Mouse (Mus musculus): ENCODE measurements around the gene Letmd1. TPM values are rescaled to one million over a fixed set of nuclear protein-coding genes. Genes with fewer than 3 reads are reported as not detected.
"Not testable (repeated sequence)": the region's sequence is repeated elsewhere in the genome, so short reads cannot be mapped to it uniquely, and the experiment has no call there.

Letmd1 gene
- polyA plus RNA-seq, 1 experiment from 2014 or later, result 21.5 TPM

DNA sequence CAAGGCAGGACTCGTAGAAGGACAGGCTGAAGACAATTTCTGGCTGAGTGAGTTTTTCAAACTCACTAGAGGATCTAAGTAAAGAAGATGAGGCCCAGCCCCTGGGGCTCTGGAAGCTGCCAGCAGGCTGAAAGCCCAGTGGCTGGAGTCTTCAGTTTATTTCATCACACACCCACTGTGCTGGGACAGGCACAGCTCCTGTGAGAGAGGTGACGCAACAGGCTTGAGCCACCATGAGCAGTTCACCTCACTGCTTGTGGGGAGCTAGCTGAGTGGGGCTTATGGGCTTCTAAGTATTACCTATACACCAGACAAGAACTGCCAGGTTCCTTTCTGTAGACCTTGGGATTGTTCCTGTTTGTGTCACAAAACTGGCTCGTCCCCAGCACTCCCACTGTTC is 16.8 kb downstream of the Letmd1 start:
- Histone ChIP-seq H3K4me3 (no peak overlapping the region), H3K9ac (no peak overlapping the region), H3K9me3 (no peaks in the 10 kb centered on the region), H3K27me3 (no peaks in the 10 kb centered on the region), H3K4me2 (no peak overlapping the region), H3K27ac (no peak overlapping the region), H3K4me1 (peaks cover 28% of the 10 kb centered on the region), H3K36me3 (peaks cover 62% of the 10 kb centered on the region)
- WGBS, result 75% methylated on average over 3 of the region's 3 CpGs
- no peak for ATAC-seq (ENCODE audit: borderline replicate concordance, extremely low read depth, low FRiP score, low TSS enrichment)

DNA sequence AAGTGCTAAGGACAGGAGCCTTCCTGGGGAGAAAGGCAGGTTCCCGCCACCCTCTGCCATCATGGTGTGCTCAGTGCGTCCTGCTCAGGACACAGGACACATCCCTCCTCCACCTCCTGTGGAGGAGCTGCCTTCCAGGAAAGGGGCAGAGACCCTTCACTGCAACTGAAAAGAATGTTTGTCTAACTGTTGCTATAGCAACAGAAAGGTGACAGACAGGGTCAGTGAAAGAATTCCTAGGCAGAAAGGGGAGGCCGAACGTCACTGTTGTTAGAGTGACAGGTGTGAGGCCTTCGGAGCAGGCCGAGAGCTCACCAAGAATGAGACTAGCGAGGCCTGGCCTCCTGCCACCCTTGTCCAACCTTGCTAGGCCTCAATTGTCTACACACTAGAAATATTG is 17.6 kb downstream of the Letmd1 start:
- Histone ChIP-seq H3K9ac (no peak overlapping the region), H3K4me1 (peaks cover 32% of the 10 kb centered on the region), H3K4me3 (no peak overlapping the region), H3K36me3 (peaks cover 53% of the 10 kb centered on the region), H3K27me3 (no peaks in the 10 kb centered on the region), H3K4me2 (no peak overlapping the region), H3K9me3 (no peaks in the 10 kb centered on the region), H3K27ac (peak overlapping the region; percentile 54; the same call in 1 of the 2 replicates)
- ATAC-seq (ENCODE audit: borderline replicate concordance, extremely low read depth, low FRiP score, low TSS enrichment), result peak; percentile 51; the same call in 1 of the 2 replicates
- 27% methylated on average over 7 of the region's 7 CpGs for WGBS

DNA sequence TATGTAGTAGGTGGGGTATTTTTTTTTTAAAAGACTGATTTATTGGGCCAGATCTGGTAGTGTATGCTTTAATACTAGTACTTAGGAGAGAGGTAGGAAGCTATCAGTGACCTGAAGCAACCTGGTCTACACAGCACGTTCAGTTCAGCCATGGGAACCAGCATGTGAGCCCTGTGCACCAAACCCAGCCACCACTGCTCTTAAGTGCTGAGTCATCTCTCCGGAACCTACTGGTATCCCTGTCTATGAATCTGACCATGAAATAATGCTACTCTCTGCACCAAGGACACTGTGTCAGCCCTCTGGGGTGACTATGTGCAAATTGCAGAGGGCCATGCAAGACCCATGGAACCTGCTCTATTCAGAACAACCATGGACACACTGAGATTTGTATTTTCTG is 18.2 kb downstream of the Letmd1 start:
- H3K4me1 ChIP-seq, result peaks cover 38% of the 10 kb centered on the region
- WGBS, result 68% methylated on average over 2 of the region's 2 CpGs
- no peak overlapping the region for H3K9ac ChIP-seq
- H3K4me3 ChIP-seq, result no peak overlapping the region
- H3K27ac ChIP-seq, result peak overlapping the region; percentile 54; the same call in 1 of the 2 replicates
- peaks cover 47% of the 10 kb centered on the region for H3K36me3 ChIP-seq
- H3K27me3 ChIP-seq, result no peaks in the 10 kb centered on the region
- no peak for ATAC-seq (ENCODE audit: borderline replicate concordance, extremely low read depth, low FRiP score, low TSS enrichment)
- no peak overlapping the region for H3K4me2 ChIP-seq
- no peaks in the 10 kb centered on the region for H3K9me3 ChIP-seq

DNA sequence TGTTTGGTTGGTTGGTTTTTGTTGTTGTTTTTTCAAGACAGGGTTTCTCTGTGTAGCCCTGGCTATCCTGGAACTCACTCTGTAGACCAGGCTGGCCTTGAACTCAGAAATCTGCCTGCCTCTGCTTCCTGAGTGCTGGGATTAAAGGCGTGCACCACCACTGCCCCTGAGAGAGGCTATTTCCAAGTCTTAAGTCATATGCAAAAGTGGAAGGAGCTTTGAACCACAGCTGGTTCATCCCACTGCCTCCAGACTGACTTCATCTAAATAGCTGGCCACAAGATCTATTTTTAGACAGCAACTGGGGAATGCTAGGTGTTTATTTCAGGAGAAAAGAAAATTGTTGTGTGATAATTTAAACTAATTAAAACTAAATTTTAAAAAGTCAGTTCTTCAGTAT is 19.5 kb downstream of the Letmd1 start:
- H3K9ac ChIP-seq; H3K27me3 ChIP-seq; H3K27ac ChIP-seq; H3K9me3 ChIP-seq; H3K4me3 ChIP-seq; ATAC-seq (ENCODE audit: borderline replicate concordance, extremely low read depth, low FRiP score, low TSS enrichment); H3K4me2 ChIP-seq: not testable (repeated sequence)
- peaks cover 36% of the 10 kb centered on the region for H3K36me3 ChIP-seq
- 85% methylated on average over 1 of the region's 1 CpGs for WGBS
- H3K4me1 ChIP-seq, result peaks cover 51% of the 10 kb centered on the region

DNA sequence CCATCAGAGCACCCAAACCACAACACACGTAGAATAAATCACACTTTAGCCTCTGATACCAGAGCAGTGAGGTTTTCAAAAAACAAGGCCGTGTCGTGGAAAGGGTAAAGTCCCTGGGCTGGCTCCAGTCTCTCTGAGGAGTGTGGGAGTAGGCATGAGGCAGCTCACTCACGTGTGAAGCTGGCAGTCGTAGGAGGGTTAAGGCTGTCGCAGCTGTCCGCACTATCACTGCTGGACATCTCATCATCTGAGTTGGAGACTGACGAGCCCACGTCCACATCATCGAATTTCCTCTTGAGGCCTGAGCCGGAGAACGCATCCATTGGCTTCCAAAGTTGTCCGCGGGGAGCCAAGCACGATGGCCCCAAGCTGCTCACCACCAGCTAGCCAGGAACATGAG is 20.4 kb downstream of the Letmd1 start:
- peaks cover 27% of the 10 kb centered on the region for H3K36me3 ChIP-seq
- H3K4me2 ChIP-seq, result no peak overlapping the region
- H3K27ac ChIP-seq, result no peak overlapping the region
- H3K4me1 ChIP-seq, result peaks cover 60% of the 10 kb centered on the region
- H3K9me3 ChIP-seq, result no peaks in the 10 kb centered on the region
- no peaks in the 10 kb centered on the region for H3K27me3 ChIP-seq
- WGBS, result 79% methylated on average over 15 of the region's 15 CpGs
- no peak overlapping the region for H3K9ac ChIP-seq
- ATAC-seq (ENCODE audit: borderline replicate concordance, extremely low read depth, low FRiP score, low TSS enrichment), result no peak
- H3K4me3 ChIP-seq, result no peak overlapping the region

DNA sequence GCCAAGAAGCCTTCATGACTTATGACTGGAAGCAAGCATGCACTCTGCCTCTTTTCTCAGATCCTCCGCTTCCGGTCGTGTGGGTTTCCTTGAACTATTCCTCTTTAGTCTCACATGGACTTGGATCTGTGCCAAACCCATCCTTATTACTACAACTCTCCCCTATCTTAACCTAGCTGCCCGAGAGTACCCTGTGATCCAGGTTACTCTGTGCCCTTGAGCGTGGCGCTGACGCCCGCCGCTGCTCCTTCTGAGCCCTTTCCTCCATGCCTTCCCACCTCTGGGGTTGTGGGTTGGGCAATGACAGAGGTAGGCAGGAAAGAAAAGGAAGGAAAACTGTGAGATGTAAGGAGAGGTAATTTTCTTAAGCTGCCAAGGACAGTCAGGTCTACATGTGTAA is 23.1 kb downstream of the Letmd1 start:
- 43% methylated on average over 9 of the region's 9 CpGs for WGBS
- Histone ChIP-seq H3K36me3 (0 out of 2 replicates have a peak, but pooled peaks cover 7% of the 10 kb centered on the region), H3K4me3 (no peak overlapping the region), H3K9ac (no peak overlapping the region), H3K4me2 (no peak overlapping the region), H3K9me3 (no peaks in the 10 kb centered on the region), H3K4me1 (peaks cover 48% of the 10 kb centered on the region), H3K27me3 (no peaks in the 10 kb centered on the region), H3K27ac (no peak overlapping the region)
- no peak for ATAC-seq (ENCODE audit: borderline replicate concordance, extremely low read depth, low FRiP score, low TSS enrichment)

DNA sequence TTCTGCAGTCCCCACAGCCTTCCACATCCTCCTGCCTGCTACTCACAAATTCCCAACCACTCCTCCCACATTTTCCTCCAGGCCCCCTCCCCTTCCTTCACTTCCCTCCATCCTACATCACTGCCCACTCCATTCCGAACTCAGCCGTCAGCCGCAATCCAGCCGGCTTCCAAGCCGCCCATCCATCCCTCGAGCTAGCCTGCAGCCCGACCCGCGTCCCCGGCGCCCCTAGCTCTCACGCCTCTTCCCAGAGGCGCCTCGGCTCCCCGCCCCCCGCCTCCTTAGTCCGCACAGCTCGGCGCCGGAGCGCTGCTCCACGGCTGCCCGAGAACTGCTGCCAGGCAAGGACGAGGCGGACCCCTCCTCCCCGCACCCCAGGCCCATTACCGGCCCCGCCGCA is 25.8 kb downstream of the Letmd1 start:
- Histone ChIP-seq H3K4me3 (peak overlapping the region; percentile 77), H3K4me1 (peaks cover 46% of the 10 kb centered on the region), H3K4me2 (peak overlapping the region; percentile 87), H3K9me3 (no peaks in the 10 kb centered on the region), H3K27ac (peak overlapping the region; percentile 89), H3K36me3 (no peaks in the 10 kb centered on the region), H3K9ac (peak overlapping the region; percentile 89), H3K27me3 (no peaks in the 10 kb centered on the region)
- ATAC-seq (ENCODE audit: borderline replicate concordance, extremely low read depth, low FRiP score, low TSS enrichment), result peak; percentile 84
- WGBS, result 1% methylated on average over 29 of the region's 29 CpGs

DNA sequence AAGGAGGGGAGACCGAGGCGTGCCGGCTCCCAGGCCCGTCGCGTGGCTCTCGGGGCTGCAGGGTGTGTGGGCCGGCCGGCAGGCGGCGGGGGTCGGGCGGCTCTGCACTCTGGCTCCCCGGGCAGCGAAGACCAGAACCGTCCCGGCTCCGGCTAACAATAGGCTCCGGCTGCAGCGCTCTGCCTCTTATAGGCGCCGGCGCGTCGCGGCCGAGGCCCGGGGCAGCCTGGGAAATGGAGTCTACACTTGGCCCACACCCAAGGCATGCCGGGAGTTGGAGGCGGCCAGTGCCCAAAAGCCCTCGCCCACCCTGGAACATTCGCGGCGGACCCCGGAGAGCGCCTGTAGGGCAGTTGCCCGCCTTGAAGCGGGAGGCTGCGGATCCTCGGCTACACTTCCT is 26.3 kb downstream of the Letmd1 start, which contains the start of gene Csrnp2:
Gene Csrnp2, minus strand, starts transcription at position 387 of the 400 bp plus-strand sequence.
- ATAC-seq (ENCODE audit: borderline replicate concordance, extremely low read depth, low FRiP score, low TSS enrichment), result peak; percentile 96
- no peaks in the 10 kb centered on the region for H3K27me3 ChIP-seq
- no peaks in the 10 kb centered on the region for H3K9me3 ChIP-seq
- 0% methylated on average over 40 of the region's 40 CpGs for WGBS
- peak within 1 kb of the TSS; percentile 89 for H3K27ac ChIP-seq
- peaks cover 42% of the 10 kb centered on the region for H3K4me1 ChIP-seq
- peak within 1 kb of the TSS; percentile 87 for H3K4me2 ChIP-seq
- no peaks in the 10 kb centered on the region for H3K36me3 ChIP-seq
- peak within 1 kb of the TSS; percentile 89 for H3K9ac ChIP-seq
- peak within 1 kb of the TSS; percentile 77 for H3K4me3 ChIP-seq

DNA sequence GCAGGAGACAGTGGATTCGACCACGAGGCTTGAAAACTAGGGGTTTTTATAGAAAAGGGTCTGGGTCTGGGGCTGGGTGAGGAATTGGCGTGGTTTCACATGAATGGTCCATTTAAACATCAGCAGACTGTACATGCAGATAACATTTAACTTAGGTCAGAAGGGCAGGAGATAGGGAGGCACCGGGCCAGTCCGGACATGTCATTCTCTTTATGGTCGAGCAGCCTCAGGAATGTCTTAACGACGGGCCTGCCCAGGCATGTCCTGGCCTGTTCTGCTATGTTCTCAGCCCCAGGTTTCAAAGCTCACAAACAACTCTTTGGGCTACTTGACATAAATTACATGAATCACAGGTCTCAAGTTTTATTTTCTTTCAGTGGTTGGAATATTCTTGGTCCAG is 30.7 kb downstream of the Letmd1 start:
- not testable (repeated sequence) for ATAC-seq (ENCODE audit: borderline replicate concordance, extremely low read depth, low FRiP score, low TSS enrichment); H3K36me3 ChIP-seq; H3K4me1 ChIP-seq; H3K4me2 ChIP-seq; H3K9ac ChIP-seq; H3K27me3 ChIP-seq; H3K27ac ChIP-seq; H3K9me3 ChIP-seq; H3K4me3 ChIP-seq
- WGBS, result 81% methylated on average over 8 of the region's 8 CpGs

DNA sequence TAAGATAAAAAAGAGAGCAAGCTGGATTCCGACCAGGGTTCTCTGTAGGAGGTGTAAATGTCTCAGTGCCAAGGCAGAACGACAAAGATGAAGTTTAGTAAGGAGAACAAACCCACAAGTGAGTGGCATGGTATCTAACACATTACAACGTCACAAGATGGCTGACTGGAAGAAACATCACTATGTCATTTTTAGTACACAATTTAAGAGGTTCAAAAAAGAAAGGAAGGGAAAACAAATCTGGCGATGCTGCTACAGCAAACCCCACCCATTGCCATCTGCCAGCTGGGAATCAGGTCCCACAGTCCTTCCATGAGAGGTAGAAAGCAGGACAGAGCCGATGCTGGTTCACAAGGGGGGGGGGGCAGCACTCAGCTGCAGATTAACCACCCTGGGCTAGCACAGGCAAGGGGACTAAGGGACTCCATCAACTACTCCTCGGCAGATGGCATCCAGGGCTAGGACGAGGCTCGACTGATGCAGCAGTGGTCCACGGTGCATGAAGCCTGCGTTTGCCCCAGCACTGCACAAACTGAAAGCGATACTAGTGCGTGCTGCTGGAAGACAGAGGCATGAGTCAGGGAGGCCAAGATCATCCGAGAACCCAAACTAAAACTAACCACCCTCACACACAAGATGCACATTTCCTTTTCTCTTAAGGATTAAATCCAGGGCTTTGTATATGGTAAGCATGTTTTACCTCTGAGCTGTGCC is 39.8 kb downstream of the Letmd1 start:
- WGBS, result 89% methylated on average over 13 of the region's 13 CpGs
- Histone ChIP-seq H3K27ac (no peak overlapping the region), H3K9me3 (no peaks in the 10 kb centered on the region), H3K4me2 (no peak overlapping the region), H3K4me1 (no peaks in the 10 kb centered on the region), H3K27me3 (no peaks in the 10 kb centered on the region), H3K9ac (no peak overlapping the region), H3K36me3 (peaks cover 59% of the 10 kb centered on the region), H3K4me3 (no peak overlapping the region)
- no peak for ATAC-seq (ENCODE audit: borderline replicate concordance, extremely low read depth, low FRiP score, low TSS enrichment)

DNA sequence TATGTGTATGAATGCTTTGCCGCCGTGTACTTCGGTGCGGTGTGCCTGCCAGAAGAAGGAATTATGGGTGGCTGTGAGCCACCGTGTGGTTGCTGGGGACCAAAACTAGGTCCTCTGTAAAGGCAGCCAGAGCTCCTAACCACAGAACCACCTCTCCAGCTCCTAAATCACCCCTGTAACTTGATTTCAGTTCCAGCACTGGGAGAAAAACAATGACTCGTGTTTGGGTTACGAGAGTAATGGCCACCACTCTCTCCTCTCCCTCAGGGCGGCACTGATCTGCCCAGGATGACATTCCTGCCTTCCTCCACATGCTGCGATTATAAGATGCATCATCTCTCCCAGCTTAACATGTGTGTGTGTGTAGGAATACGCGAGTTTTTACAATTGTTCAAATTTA is 41.2 kb downstream of the Letmd1 start:
- H3K4me3 ChIP-seq, result no peak overlapping the region
- 90% methylated on average over 11 of the region's 11 CpGs for WGBS
- H3K9ac ChIP-seq, result no peak overlapping the region
- H3K36me3 ChIP-seq, result peaks cover 60% of the 10 kb centered on the region
- no peaks in the 10 kb centered on the region for H3K9me3 ChIP-seq
- no peaks in the 10 kb centered on the region for H3K27me3 ChIP-seq
- no peak overlapping the region for H3K4me2 ChIP-seq
- no peak for ATAC-seq (ENCODE audit: borderline replicate concordance, extremely low read depth, low FRiP score, low TSS enrichment)
- H3K27ac ChIP-seq, result no peak overlapping the region
- H3K4me1 ChIP-seq, result no peaks in the 10 kb centered on the region

DNA sequence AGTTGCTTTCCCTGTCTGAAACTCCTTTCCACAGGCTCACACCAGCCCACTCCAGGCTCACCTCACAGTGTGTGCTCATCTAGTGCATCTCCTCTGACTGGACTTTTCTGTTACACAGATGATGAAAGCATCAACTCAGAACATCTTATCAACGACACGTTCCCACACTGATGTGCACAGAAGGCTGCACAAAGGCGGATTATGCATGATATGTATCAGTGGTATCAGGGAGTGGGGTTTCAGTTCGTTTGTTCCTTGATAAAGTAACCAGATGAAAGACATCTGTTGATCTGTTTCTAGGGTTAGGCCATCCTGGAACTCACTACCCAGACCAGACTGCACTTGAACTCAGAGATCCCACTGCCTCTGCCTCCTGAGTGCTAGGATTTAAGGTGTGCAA is 44.6 kb downstream of the Letmd1 start:
- Histone ChIP-seq H3K9me3 (no peaks in the 10 kb centered on the region), H3K27ac (no peak overlapping the region), H3K4me2 (no peak overlapping the region), H3K27me3 (no peaks in the 10 kb centered on the region), H3K9ac (no peak overlapping the region), H3K4me1 (no peaks in the 10 kb centered on the region), H3K4me3 (no peak overlapping the region), H3K36me3 (peaks cover 45% of the 10 kb centered on the region)
- no peak for ATAC-seq (ENCODE audit: borderline replicate concordance, extremely low read depth, low FRiP score, low TSS enrichment)
- 76% methylated on average over 4 of the region's 4 CpGs for whole genome bisulfite sequencing

Data from lung, embryonic 15.5 days (tissue).